Mouse (Mus musculus) adrenal gland, postnatal 4 days (tissue): Measurements from ENCODE around the gene Fam124a. TPM values are rescaled to one million over a fixed set of nuclear protein-coding genes. Genes with fewer than 3 reads are reported as not detected.
"Not testable (repeated sequence)": the region's sequence is repeated elsewhere in the genome, so short reads cannot be mapped to it uniquely, and the experiment has no call there.

ENCODE experiments used
- DNase-seq, 2 experiments: peaks; one replicate each; pipeline ENCODE4 v3.0.0; 2021 to 2022; ENCODE audit warnings: low spot score in 2 of 2, mixed read lengths in 2 of 2
- long read RNA-seq, 2 experiments: library from polyadenylated mRNA; stranded (forward); transcript quantifications; one replicate each; pipeline ENCODE4 v2.0.0; 2021
- total RNA-seq, 2 experiments: library from RNA; stranded (reverse); gene quantifications; 2 replicates each; pipeline ENCODE4 v1.2.3; 2021

The Fam124a gene
- total RNA-seq, result 1 to 10 TPM; 3.1 to 4.4 TPM
- long read RNA-seq, experiment 1, result 0 reads
- long read RNA-seq, experiment 2, partial matches to known transcripts, result 2 of 4 reads
- long read RNA-seq, experiment 2, other reads (novel, unspliced or antisense), result 1 of 4 reads

DNA sequence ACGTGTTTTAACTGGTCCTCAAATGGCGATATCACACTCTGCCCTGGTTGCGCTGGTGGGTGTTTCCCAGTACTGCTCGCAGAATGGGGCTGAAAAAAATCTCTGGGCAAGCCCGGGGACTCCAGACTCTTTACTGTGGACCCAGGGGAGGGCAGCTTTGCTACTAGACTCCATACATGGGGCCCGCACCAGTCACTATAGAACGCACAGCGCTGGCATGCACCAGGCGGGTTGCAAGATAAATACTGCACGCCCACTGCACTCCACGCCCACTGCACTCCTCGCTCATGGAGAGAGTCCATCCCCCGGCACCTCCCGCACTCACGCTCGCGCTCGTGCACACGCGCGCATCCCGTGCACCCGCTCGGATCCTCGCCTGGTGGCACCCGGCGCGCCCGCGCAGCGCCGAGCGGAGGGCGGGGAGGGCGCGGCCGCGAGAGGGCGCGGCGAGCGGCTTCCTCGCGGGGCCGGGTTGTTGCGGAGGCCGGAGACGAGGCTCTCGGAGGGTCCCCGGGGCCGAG is at the start of gene Fam124a:
TSS of gene Fam124a (plus strand) at position 429 of the 521 bp plus-strand sequence.
- peak; percentile 22 to 43 for DNase-seq

DNA sequence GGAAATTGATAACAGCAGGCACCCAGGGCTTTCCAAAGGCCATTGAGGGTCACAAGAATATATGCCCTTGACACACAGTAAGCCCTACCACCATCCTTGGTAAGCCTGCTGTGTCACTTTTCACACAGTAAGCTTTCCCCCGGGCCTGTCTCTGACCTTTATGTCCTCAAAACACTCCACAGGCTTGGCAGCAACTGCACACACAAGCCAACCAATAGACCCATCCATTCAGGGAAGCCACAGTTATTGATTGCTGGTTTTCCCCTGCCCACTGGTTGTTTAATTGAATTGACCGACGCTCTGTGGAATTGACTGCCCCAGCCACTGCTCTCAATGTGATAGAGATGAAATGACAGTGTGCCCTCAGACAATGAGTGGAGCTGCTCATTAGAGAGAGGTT is 49.3 kb upstream of the Fam124a start:
- DNase-seq, result no peak

GRCm38 (mm10) chr14:62509350-62509749 is 46.2 kb upstream of the Fam124a start:
- no peak for DNase-seq

- no peak for DNase-seq
Measured at GRCm38 (mm10) chr14:62512845-62513244, 42.7 kb upstream of the Fam124a start.

- DNase-seq, result no peak
Measured at GRCm38 (mm10) chr14:62530951-62531350, 24.6 kb upstream of the Fam124a start.

- DNase-seq, result no peak
Measured at GRCm38 (mm10) chr14:62536127-62536526, 19.4 kb upstream of the Fam124a start.

GRCm38 (mm10) chr14:62536988-62537387 is 18.5 kb upstream of the Fam124a start:
- no peak for DNase-seq

DNA sequence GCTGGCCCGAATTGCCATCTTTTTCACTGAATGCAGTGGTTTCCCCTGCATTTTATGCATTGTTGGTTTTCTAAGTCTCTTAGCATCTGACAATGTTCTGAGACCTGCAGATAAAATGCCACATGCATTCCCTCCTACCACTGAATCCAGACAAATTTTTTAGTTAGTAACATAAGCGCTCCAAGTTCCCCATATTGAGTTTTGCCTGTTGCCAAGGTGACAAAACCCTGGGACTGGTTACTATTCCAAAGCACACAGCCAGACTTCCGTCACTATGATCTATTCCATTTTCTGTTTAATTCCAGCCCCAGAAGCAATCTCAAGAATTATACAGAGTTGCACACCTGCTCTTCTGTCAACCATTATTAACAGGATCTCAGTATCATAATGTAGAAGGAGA is 15.7 kb upstream of the Fam124a start:
- no peak for DNase-seq

- no peak for DNase-seq
Measured at GRCm38 (mm10) chr14:62541751-62542150, 13.8 kb upstream of the Fam124a start.

DNA sequence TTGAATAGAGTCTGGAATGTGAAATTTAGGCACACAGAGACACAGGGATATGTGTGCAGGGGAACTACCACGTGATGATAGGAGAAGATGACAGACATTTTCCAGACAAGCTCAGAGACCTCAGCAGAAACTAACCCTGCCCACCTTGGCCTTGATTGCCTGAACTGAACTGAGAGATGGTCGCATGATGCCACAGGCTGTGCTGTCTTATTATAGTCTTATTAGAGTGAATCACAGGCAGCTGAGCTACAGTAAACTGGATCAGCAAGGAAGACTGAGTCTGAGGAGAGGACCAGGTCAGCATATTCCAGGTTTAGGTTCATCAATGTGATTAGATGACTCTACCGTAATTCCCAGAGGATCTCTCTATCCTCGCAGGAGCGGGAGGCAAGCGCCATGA is 9.2 kb upstream of the Fam124a start:
- DNase-seq, result no peak

GRCm38 (mm10) chr14:62546746-62547145 is 8.8 kb upstream of the Fam124a start:
- no peak for DNase-seq

DNA sequence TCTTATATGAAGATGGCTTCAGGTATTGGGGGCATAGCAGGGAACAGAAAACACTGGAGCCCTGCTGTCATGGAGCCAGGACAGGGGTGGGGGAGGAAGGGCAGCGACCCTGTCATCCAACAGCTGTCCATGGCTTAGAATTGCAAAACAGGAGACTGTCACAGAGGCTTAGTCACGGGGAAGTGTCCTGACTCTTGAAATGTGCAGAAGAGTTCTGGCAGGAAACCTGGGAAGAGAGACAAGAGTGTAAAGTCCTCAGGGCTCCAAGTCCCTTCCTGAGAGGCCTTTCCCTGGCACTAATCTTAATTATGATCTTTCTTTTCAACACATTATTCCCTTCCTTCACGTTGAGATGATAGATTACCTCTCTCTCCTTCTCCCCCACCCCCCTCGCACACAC is 5.4 kb upstream of the Fam124a start:
- DNase-seq, result no peak

- no peak for DNase-seq
Measured at GRCm38 (mm10) chr14:62552771-62553170, 2.8 kb upstream of the Fam124a start.

DNA sequence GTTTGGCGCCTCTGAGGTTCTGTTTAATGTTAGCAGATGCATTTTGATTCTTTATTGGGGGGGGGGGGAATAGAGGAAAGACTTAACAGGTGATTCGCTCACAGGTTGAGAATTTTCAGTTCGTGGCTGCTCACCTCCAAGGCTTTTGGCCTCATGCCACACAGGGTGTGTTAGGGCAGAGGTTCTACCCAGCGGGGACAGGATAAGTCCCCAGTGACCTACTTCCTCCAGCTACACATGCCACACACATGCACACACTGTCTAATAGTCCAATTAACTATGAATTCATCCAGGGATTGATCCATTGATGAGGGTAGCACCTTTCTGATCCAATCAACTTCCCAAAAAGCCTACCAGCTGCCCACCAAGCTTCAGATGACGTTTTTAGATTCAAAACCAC is 1.8 kb upstream of the Fam124a start:
- DNase-seq, result no peak

DNA sequence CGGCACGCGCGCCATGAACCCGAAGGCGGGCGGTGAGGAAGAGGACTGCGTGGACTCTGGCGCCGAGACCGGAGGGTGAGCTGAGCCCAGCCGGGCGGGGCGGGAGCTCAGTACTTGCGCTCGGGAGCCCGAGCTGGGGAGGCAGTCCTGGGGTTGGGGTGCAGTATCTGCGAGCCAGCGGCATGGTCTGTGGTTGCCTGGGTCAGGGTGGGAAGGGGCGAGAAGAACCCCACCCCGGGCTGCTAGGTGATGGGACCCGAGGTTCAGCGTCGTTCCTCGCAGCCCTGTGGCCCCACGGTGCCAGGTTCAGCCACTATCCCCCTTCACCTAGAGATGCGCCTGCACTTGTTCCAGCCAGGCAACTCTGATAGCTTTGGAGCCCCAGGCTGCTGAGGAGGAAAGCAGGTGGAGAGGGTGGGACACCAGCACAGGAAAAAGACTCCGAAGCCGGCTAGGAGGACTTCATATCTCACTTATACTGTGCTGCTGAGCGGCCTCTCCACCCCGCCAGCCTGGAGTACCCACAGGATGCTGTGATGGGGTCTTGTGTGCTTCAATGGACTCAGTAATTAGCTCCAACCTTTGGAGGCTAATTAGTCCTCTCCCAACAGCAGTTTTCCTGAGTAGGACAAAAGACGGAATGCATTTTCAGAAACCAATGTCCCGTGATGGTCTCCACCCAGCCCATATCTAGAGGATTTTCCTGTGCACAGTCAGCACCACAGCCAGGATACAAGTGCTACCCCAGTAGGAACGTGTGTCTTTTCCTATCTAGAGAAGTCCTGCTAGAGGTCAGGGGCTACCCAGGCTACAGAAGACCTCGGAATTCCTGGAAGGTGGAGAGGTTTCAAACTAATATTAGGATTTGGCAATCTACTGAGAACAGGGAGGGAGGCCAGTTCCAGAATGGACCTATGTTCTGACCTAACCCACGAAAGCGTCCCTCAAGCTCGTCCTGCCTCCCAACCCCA is 588 bp downstream of the Fam124a start:
- peak in 1 of 2 experiments; percentile 8 for DNase-seq

GRCm38 (mm10) chr14:62557111-62557510 is 1.6 kb downstream of the Fam124a start:
- DNase-seq, result no peak

DNA sequence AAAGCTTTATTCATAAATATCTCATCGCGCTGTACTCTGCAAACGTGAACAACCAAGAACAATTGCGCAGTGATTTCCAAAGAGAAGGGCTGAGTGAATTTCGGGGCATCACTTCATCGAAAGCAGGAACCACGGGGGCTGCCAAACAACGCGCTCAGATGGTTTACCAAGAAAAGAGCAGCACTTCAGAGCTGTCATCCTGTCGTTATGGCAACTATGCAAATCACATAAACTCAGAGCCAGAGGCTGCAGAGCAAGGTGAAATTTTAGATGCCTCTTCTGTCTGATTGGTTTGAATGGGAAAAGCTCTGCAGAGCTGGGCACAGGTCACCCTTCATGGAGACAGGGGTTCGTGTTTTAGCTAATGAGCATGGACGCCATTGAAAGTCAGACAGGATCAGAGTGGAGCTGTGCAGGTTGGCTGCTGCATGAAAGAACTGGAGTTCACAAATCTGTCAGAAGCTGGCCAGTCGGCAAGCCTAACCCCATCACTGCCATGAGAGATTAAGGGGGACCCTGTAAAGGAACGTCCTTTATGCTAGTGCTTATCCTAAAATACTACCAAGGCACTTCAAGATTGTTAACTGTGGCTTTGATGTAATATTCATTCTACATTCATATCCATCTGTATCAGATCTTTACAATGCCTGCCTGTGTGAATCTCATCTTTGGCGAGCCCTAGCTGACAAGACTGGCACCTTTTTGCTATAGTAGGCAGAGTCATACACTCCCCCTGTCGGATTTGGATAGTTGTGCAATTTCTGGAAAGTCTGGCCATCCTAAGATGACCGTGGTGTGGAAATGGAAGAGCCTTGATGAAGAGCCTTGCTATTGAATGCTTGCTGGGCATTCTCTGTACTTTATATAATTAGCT is 6.6 kb downstream of the Fam124a start:
- DNase-seq, result no peak

GRCm38 (mm10) chr14:62563679-62564078 is 8.1 kb downstream of the Fam124a start:
- no peak for DNase-seq

DNA sequence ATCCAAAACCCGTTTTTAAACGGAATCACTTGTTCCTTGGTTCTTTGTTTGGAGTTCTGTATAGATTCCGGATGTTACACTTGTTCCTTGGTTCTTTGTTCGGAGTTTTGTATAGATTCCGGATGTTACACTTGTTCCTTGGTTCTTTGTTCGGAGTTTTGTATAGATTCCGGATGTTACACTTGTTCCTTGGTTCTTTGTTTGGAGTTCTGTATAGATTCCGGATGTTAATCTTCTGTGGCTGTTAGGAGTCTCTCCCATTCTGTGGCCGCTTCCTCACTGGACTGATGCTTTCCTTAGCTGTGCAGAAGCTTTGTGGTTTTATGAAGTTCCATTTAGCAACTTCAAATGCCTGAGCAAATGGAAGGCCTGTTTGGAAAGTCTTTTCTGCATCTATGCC is 11.3 kb downstream of the Fam124a start, which contains the start of gene Gm4131:
TSS of gene Gm4131 (minus strand) at position 101 of the 400 bp plus-strand sequence.
- DNase-seq, result not testable (repeated sequence)

GRCm38 (mm10) chr14:62569463-62569862 is 13.9 kb downstream of the Fam124a start:
- no peak for DNase-seq

DNA sequence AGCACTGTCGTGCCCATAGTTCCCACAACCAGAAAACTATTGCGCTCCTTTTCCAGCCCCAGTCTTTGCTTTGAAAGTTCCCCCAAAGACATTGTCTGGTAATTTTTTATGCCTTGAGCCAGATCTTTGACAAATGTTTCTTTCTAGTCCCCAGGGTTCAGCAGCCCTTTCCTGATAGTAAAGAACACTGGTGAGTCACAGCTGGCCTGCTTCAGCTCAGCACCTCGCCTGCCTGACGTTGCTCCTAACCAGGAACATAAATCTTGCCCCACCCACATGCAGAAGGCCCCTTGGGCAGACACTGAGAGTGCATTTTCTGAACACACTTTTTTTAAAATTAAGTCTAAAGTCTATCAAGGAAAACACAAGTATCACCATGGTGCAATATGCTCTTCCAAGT is 14.8 kb downstream of the Fam124a start:
- no peak for DNase-seq
